Mouse (Mus musculus): Measurements from ENCODE around the gene Pcdh9.

The Pcdh9 gene

GRCm38 (mm10) chr14:93890519-93891370, at the start of gene Pcdh9:
Pcdh9 (minus strand) TSS chr14:93890679.
- DNase-seq (ENCODE audit: low read depth in 1 of 2, low spot score in 2 of 2) = no peak

GRCm38 (mm10) chr14:93906928-93907327, 16.4 kb upstream of the Pcdh9 start:
- no peak for DNase-seq (ENCODE audit: low read depth in 1 of 2, low spot score in 2 of 2)

DNA sequence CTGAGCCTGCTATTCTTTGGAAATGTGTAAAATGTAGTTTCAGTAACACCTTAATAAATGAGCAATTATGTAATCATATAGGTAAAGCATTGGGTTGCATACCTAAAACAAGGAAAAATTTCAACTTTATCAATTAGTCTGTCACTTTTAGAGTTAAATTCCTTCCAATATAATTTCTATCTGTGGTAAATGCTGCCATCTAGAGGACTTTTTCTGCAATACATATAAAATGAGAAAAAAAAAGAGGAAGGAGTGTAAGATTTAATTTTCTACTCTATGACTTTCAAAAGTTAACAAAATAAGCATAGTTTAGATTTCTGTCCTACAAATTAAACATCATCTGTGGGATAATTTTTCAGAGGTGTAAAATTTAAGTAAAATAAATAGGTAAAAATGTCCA, 8.1 kb upstream of the Pcdh9 start:
- no peak for DNase-seq (ENCODE audit: low read depth in 1 of 2, low spot score in 2 of 2)

GRCm38 (mm10) chr14:93895131-93895530, 4.7 kb upstream of the Pcdh9 start:
- no peak for DNase-seq (ENCODE audit: low read depth in 1 of 2, low spot score in 2 of 2)

GRCm38 (mm10) chr14:93891371-93891746, 880 bp upstream of the Pcdh9 start:
- DNase-seq (ENCODE audit: low read depth in 1 of 2, low spot score in 2 of 2) = no peak

DNA sequence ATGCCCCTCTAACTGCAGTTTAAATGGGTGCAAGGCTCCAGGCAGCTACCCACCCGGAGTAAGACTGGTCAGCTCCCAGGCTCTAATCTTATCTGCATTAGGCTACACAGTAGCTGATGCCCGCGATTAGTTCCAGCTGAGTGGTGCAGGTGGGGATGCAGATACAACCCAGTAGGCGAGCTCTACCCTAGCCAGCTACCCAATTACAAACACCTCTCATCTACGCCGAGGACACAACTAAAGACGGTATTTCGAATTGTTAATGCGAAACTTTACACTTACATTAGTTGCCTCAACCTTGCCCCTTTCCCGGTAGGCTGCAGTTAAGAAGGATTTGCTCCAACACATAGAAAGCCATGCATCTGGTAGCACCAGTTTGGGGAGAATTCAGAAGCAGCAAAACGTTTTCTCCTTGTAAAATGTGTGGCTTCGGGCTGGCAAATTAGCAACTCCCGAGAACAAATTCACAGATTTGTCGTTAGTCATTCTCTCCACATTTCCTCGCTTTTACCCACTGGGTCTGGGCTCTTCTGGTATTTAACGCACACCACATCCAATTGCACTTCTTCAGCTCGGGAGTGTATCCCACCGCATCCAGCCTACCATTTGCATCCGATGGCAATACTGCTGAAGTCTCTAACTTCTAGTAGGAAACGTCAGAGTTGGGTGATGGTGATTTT, 500 bp downstream of the Pcdh9 start:
- no peak for DNase-seq (ENCODE audit: low read depth in 1 of 2, low spot score in 2 of 2)

DNA sequence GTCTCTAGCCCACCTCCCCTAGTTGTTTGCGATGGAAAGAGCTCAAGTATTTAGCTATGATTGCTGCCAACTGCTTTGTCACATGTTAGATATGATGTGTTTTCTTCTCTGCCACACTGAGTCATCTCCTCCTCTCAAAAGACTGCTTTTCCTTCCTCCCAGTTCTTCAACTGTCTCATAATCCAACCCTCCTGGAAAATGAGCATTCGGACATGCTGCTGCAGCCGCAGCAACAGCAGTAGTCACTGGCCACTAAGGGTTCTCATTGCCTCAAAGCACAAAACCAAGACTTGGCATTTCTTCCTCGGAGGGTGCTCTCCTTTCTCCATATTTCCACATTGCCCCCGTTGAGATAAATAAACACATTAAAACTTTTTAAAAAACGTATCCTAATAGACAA, 1.2 kb downstream of the Pcdh9 start:
- no peak for DNase-seq (ENCODE audit: low read depth in 1 of 2, low spot score in 2 of 2)

GRCm38 (mm10) chr14:93888346-93888745, 2.1 kb downstream of the Pcdh9 start:
- DNase-seq (ENCODE audit: low read depth in 1 of 2, low spot score in 2 of 2) = no peak

DNA sequence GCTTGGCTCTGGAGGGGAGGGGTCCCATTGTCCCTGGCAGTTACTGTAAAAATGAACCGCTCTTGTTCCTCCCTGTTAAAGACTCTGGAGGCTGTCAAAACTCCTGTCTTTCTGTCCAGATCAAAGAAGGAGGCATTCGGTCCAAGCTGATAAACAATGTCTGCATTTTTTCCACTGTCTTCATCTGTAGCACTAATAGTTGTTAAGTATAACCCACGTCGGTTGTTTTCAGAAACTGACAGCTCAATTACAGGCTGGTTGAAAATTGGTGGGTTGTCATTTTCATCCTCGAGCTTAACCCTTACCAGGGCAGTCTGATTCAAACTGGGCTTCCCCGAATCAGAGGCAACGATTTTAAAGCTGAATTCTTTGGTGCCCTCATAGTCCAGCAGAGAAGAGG, 3.4 kb downstream of the Pcdh9 start:
- DNase-seq (ENCODE audit: low read depth in 1 of 2, low spot score in 2 of 2) = no peak

GRCm38 (mm10) chr14:93885551-93886084, 4.9 kb downstream of the Pcdh9 start:
- no peak for DNase-seq (ENCODE audit: low read depth in 1 of 2, low spot score in 2 of 2)

GRCm38 (mm10) chr14:93884467-93884866, 6.0 kb downstream of the Pcdh9 start:
- no peak for DNase-seq (ENCODE audit: low read depth in 1 of 2, low spot score in 2 of 2)

- DNase-seq (ENCODE audit: low read depth in 1 of 2, low spot score in 2 of 2) = no peak
Observed at GRCm38 (mm10) chr14:93880071-93880470, 10.4 kb downstream of the Pcdh9 start.

DNA sequence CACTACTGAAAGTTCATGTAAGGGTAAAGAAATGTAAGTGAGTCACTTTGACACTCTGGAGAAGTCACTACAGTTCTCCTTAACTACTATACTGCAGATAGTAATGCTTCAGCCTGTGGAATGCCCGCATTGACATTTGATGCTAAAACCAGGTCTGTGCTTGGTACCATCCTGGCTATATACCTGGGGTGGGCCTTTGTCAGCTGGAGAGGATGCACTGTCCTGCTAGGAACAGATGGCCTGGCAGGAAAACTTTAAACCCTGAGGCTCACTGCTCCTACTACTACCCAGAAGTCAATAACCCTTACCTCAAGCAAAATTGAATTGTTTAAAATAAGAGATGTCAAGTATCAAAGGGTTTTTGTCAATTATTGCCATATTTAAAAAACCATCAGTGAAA, 14.5 kb downstream of the Pcdh9 start:
- DNase-seq (ENCODE audit: low read depth in 1 of 2, low spot score in 2 of 2) = no peak

DNA sequence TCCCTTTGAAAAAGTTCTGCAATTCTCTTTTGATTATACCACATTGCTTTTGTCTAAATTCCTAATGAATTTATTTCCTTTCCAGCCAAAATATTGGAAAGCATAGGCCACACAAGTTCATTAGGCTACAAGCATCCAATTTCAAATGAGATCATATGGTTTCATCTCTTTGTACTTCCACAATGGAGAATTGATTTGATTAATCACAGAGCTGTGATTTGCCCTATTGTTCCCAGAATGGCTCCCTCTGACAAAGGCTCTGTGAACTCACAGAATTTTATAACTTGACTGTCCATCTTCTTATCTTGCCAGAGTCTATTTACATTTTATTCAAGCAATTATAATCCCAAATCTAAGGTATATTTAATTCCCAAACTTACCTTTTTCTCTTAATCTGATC, 22.3 kb downstream of the Pcdh9 start:
- DNase-seq (ENCODE audit: low read depth in 1 of 2, low spot score in 2 of 2) = no peak

DNA sequence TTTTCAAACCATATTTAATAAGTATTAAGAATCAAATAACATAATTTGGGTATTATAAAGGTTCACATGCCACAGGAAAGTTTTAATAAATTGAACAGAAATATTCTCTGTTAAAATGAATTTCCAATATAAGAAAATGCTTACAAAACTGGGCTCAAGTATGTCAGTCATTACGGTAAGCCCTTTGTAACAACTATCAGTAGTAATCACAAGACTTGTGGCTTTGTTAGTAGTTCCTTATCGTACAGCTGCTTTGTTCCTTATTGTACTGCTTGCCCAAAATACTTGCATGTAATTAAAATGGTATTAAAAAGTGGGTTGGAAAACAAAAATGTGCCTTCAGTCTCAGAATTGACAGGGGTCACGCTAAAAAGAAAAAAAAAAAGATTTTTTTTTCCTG, 32.4 kb downstream of the Pcdh9 start:
- no peak for DNase-seq (ENCODE audit: low read depth in 1 of 2, low spot score in 2 of 2)

GRCm38 (mm10) chr14:93846091-93846677, 44.3 kb downstream of the Pcdh9 start:
- no peak for DNase-seq (ENCODE audit: low read depth in 1 of 2, low spot score in 2 of 2)

DNA sequence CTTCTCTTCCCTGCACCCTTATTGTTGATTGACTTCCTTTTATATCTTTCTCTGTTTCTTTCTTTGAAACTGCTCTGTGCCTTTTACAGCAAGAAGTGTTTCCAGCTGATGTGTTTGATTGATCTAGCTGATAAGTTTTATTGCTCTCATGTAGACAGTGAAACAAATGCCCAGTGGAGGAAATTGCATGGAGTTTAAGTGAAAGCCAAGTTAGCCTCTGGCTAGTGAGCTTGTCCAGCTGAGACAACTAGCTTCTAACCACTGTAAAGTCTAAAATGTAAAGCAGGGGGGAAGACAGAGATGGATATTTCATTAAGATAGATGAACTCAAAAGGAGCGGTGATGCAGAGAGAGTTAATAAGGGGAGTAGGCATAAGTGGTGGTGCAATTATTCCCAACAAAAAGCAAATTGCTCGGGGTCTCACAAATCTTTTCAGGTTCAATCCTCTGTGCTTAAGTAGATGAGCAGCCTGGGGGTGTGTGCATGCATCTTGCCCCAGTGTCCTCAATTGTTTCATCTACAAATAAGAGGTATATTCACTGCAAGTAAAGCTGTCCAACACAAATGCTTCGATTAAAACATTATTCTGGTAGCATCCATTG, 47.7 kb downstream of the Pcdh9 start:
- no peak for DNase-seq (ENCODE audit: low read depth in 1 of 2, low spot score in 2 of 2)

GRCm38 (mm10) chr14:93832511-93832910, 58.0 kb downstream of the Pcdh9 start:
- no peak for DNase-seq (ENCODE audit: low read depth in 1 of 2, low spot score in 2 of 2)

- no peak for DNase-seq (ENCODE audit: low read depth in 1 of 2, low spot score in 2 of 2)
Observed at GRCm38 (mm10) chr14:93827159-93827558, 63.3 kb downstream of the Pcdh9 start.

DNA sequence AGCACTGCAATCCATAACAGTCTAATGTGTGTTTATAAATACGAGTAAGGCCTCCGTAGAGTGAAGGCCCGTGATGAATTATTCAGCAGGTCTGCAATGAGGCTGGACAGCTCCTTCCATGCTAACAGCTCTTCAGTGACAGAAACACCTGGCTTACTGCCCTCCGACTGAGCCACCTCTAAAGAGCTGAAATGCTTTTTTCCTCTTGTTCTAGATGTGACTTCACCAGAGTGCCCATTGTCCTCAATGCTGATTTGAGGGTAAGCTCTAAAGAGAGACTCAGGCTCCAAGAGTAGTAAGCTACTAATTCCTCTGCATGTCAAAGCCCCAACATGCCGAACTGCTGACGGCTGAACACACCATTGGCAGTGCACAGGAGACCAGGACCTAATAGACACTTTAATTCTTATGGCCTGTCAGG, 64.4 kb downstream of the Pcdh9 start:
- no peak for DNase-seq (ENCODE audit: low read depth in 1 of 2, low spot score in 2 of 2)

DNA sequence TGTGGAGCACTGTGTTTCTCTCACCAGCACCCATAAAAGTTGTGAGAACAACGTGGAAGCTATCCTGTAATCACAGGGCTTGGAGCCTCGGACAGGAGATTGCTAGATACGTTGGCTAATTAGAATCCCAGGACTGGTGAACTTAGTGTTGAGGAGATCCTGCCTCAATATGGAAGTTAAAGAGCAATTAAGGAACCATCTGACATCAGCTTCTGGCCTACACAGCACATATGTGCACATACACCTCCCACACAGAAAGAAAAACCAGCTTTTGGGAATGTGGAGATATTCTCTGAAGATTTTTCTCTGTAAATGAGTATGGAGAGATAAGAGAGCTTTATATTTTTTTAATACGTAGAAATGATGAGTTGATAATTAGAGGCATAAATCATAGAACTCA, 71.6 kb downstream of the Pcdh9 start:
- DNase-seq (ENCODE audit: low read depth in 1 of 2, low spot score in 2 of 2) = no peak

DNA sequence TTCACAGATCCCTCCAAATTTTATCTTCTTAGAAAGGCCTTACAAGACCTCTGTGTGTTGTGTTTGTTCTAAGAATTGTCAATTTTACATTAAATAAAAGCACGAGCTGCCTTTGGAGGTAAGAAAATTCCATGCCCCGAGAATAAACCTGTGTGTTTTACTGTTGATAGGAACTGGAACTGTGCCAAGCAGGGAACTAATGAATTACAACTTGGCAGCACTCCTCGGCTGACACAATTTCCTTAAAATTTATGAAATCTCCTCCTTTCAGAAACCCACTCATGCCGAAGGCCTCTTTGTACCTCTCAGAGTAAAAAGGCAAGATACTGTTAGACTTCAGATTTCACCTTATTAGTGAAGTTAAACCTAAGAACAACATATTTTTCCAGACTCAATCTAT, 72.9 kb downstream of the Pcdh9 start:
- no peak for DNase-seq (ENCODE audit: low read depth in 1 of 2, low spot score in 2 of 2)
